Mouse (Mus musculus) left cerebral cortex, adult 18-20 months (tissue): Measurements from ENCODE around the gene Cbx4. TPM values are rescaled to one million over a fixed set of nuclear protein-coding genes. Genes with fewer than 3 reads are reported as not detected.
"Not testable (repeated sequence)": the region's sequence is repeated elsewhere in the genome, so short reads cannot be mapped to it uniquely, and the experiment has no call there.

Experiments
- DNase-seq, 2 experiments: peaks; one replicate each; pipeline ENCODE4 v3.0.0; 2021 to 2022; ENCODE audit warnings: low spot score in 2 of 2, mixed read lengths in 1 of 2
- total RNA-seq, 2 experiments: library from RNA; stranded (reverse); gene quantifications; 2 replicates each; pipeline ENCODE4 v1.2.3; 2021

Cbx4 gene
- total RNA-seq, 2 experiments from 2014 or later = 46.0 to 49.9 TPM

DNA sequence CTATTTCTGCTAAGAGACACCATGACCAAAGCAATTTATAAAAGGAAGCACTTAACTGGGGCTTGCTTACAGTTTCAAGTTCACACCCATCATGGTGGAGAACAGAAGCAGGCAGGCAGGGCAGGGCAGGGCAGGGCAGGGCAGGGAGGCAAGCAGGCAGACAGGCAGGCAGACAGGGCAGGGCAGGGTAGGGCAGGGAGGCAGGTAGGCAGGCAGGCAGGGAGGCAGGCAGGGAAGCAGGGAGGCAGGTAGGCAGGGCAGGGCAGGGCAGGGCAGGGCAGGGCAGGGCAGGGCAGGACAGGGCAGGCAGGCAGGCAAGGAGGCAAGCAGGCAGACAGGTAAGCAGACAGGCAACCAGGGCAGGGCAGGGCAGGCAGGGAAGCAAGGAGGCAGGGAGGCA, 26.7 kb upstream of the Cbx4 start:
- no peak for DNase-seq

DNA sequence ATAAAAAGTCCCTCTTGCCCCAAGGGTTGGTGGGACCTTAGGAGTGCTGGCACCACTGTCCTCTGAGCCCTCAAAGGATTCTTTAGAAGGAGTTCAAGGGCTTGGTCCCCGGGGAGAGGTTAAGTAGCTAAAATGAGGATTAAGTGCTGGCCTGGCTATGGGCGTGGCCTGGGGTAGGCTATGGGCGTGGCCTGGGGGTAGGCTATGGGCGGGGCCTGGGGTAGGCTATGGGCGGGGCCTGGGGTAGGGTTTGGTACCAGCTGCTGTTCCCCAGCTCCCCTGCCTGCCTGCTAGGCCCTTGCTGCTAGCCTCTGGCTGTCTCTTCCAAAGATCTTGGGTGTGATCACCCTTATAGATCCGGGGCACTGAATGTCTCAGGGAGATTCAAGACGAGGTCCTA, 25.3 kb upstream of the Cbx4 start:
- no peak for DNase-seq

- DNase-seq = no peak
Observed at GRCm38 (mm10) chr11:119109415-119110071, 23.5 kb upstream of the Cbx4 start.

- no peak for DNase-seq
Observed at GRCm38 (mm10) chr11:119108573-119109263, 22.7 kb upstream of the Cbx4 start.

GRCm38 (mm10) chr11:119106289-119106688, 20.3 kb upstream of the Cbx4 start:
- no peak for DNase-seq

DNA sequence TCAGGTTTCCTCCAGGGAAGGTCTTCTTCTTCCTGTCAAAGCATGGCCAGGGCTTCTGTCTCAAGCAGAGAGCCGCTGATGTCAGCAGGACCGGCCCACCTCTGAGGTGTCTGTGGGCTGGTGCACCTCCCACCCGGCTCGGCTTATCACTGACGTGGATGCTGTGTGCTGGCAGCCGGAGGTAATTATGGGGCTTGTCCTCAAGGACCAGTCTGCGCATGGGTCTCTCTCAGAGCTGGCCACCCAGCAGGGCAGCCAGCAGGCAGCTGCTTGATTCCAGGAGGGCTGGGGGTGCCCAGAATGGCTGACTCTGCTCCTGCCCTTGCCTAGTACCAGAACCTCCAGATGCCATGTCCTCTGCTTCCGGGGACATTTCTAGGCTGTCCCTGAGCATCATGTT, 19.7 kb upstream of the Cbx4 start:
- DNase-seq = no peak

- no peak for DNase-seq
Observed at GRCm38 (mm10) chr11:119105071-119105609, 19.1 kb upstream of the Cbx4 start.

DNA sequence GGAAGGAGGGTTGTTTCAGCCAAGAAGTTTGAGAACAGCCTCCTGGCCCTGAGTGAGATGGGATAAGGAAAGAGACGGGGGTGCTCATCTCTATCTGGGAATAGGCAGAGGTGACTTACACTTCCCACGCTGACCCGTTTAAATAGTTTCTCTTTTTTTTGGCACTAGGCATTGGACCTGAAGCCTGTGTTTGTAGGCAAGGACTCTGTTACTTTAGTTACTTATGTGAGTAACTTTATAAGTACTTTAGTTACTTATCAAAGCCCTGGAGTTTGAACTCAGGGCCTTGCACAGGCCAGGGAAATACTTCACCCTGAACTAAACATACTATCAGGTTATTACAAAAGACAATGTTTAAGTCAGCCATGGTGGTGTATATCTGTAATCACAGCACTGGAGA, 18.0 kb upstream of the Cbx4 start:
- no peak for DNase-seq

- DNase-seq = not testable (repeated sequence)
Observed at GRCm38 (mm10) chr11:119100355-119100754, 14.3 kb upstream of the Cbx4 start.

GRCm38 (mm10) chr11:119098202-119098601, 12.2 kb upstream of the Cbx4 start:
- no peak for DNase-seq

GRCm38 (mm10) chr11:119095441-119095840, 9.4 kb upstream of the Cbx4 start:
- no peak for DNase-seq

- DNase-seq = no peak
Observed at GRCm38 (mm10) chr11:119093322-119093721, 7.3 kb upstream of the Cbx4 start.

DNA sequence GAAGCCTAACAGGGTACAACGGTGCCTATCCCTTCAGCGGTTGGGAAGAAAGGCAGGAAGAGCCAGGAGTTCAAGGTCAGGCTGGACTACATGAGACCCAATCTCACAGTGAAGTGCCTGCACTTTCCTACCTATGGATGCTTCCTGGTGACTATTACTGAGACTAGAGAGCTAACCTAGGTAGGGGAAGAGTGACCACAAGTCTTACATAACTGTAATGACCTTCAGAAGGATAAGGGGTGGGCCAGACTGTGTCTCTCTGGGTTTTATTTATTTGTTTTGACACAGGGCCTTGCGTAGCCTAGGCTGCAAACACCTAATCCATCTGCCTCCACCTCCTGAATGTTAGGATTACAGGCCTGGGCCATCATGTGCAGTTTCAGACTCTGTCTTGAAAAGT, 6.3 kb upstream of the Cbx4 start:
- no peak for DNase-seq

DNA sequence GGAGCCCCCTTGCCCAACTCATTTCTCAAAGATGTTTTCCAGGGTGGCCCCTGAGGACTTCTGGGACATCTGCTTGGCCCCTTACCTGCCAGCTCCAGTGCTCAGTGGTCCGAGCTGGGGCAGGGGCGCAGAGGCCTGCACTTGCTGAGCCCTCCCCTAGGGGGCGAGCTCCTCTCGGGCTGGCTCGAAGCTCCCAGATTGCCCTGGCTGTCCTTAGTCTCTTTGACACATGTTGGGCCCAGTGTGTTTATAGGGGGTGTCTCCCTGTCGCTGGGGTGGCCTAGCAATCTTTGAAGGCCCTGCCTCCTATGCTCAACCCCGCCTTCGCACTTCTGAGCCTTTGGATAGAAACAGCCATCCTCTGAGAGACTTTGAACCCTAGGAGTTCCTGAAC, 5.6 kb upstream of the Cbx4 start:
- no peak for DNase-seq

DNA sequence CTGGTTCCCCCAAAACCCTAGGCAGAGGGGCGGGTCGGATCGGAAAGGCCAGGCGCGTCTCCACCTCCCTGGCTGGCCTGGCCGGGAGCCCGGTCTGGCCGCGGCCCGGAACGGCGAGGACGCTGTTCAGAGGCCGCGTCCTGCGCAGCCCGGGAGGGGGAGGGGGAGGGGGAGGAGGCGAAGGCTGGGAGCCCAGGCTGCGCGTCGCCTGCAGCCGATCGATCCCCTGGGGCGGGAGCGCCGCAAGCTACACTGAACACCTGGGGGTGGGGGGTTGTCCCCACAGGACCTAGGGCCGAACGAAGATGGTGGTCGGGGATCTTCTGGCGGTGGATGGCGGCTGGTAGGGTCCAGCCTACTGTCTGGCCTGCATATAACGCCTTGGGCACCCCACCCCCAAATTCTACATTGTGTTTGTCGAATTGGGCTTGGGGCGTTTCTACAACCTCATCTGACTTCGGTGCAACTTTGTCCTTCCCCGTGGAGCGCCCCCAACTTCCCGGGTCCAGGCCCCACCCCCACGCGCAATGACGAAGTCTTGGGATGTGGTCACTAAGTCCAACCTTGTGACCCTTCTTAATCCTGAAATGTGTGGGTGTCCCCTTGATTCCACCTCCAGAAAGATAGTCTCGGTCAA, 5.1 kb upstream of the Cbx4 start:
- DNase-seq = no peak

DNA sequence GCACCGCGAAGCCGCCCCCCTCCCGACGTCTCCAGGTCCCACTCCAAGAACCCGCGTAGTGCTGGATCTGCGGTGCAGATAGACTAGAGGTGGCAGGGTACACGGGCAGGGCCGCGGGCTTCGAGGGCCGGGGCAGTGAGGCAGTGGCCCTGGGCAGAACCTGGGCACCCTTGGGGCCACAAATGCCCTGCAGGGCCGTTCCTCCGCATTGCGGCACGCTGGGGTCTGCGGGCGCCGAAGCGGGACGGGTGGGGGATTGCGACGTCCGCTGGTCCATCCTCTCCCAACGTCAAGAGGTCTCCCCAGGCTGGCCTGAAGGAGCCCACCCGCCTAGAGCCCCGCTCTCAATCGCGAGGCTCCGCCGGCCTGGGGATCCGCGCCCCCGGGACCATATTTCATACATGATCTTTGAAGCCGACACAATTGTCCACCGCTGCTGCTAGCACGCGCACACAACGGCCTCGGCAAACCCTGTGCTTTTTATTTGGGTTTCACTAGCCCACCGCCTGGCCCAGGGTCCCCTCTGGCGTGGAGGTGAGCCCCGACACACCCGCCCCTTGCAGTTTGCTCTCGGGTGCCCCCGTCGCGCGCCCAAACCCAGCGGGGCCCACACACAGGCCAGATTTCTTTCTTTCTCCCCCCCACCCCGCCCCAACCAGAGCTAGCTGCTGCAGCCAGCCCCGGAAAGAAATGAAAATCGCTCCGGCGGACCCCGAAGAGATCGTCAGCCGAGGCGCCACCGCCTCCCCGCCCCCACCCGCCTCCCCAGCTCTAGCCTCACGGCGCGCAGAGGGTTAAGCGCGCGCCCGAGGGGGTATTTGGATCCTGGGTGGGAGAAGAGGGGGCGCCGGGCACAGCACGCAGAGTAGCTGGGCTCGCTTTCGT, 4.3 kb upstream of the Cbx4 start:
- no peak for DNase-seq

DNA sequence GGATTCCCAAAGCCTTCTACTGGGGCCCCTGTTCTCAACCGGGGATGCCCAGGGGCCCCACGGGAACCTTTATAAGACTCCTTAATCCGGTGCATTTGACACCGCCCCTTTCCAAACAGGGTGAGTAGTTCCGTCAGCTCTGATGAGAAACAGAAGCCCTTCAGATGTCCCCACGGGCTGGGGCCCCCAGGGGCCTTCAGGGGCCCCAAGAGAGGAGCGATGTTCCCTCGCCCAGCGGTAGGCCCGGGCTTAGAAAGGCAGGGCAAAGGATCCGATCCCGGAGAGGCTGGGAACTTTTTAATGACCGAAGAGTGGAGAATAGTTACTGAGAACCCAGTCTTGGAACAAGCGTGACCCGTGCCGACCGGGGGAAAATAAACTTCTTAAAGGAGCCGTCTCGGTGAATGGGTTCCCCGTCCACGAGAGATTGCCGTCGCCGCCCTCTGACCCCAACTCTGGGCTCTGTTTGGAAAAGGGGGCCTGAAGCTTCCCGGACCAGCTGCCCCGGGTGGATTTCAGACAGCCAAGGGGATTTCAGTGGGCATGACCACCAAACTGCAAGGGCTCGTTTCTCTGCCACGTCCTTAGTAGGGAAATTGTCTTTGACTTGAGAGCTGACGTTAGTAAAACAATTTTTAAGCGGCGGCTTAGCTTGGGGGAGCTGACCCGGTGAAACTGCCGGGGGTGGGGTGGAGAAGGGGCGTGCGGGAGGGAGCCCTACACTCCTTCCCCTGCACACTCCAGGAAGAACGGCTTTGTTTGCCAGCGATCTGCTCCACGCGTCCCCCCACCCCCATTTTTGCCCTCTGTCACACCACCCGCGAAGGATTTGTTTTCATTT, 3.4 kb upstream of the Cbx4 start:
- DNase-seq = no peak

- no peak for DNase-seq
Observed at GRCm38 (mm10) chr11:119088391-119089234, 2.6 kb upstream of the Cbx4 start.

DNA sequence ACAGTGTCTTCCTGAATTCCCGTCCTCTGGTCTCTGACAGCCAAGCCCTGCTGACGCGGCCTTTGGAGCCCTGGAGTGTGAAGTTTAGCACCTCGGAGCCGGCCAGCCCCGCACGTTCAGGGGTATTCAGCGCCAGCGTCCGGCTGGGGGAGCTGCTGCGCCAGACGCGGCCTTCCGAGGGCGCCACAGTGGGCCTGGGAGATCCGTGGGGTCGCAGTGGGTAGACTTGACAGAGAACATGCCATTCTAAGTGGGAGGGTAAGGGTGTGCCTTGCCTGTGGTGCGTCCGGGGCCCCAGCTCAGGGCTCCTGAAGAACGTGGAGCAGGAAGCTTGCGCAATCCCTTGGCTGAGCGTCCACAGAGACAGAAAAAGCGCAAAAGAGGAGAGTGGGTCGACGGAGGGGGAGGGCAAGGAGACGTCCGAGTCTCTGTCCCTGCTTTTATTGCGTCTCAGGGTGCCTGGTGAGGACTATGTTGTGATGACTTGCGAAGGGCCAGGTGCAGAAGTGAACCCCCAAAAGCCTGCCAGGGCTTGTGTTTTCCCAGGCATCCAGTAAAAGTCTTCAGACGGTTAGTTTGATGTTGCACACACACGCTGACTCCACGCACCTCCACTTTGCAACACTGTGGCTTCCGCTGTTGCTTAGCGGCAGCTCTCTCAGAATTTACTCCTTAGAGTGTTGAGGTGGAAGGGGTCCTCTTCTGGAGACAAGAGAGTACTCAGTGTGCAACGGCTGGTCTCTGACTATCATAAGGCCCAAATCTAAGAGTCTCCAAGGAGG, 1.5 kb upstream of the Cbx4 start:
- no peak for DNase-seq
